Mouse (Mus musculus) liver, embryonic 13.5 days (tissue): ENCODE measurements at regions not wholly inside any gene's neighbourhood (a gene's known extent, or its start where the extent isn't known, plus 50 kb on each side); places are given as distances from the start of the nearest gene placed in this dataset.

ENCODE experiments used
- ATAC-seq: fragments of 200-750 bp; cut with Nextera tagmentation; 2 replicates; pipeline ENCODE4 v1.8.0; 2017; ENCODE audit warnings: low read depth, mild to moderate bottlenecking, moderate number of reproducible peaks, moderate library complexity
- DNase-seq: peaks from one replicate; pipeline ENCODE4 v3.0.0; 2022
- H3K27ac ChIP-seq: fragments of 300-500 bp; sonication (generic); 2 replicates; pipeline ENCODE4 v1.5.1; 2015; ENCODE audit warnings: moderate library complexity, mild to moderate bottlenecking, inconsistent platforms
- H3K27me3 ChIP-seq: fragments of 300-500 bp; sonication (generic); 2 replicates; pipeline ENCODE4 v1.6.1; 2015; ENCODE audit warnings: mild to moderate bottlenecking, inconsistent platforms
- H3K36me3 ChIP-seq: fragments of 300-500 bp; sonication (generic); 2 replicates; pipeline ENCODE4 v1.6.1; 2015; ENCODE audit warnings: mild to moderate bottlenecking, inconsistent platforms
- H3K4me1 ChIP-seq: fragments of 300-500 bp; sonication (generic); replicated peaks from 2 replicates; pipeline ENCODE4 v1.6.1; 2015; ENCODE audit warnings: inconsistent platforms
- H3K4me2 ChIP-seq: fragments of 300-500 bp; sonication (generic); 2 replicates; pipeline ENCODE4 v1.6.1; 2015; ENCODE audit warnings: inconsistent platforms, mild to moderate bottlenecking, moderate library complexity
- H3K4me3 ChIP-seq: fragments of 300-500 bp; sonication (generic); replicated peaks from 2 replicates; pipeline ENCODE4 v1.5.1; 2015; ENCODE audit warnings: mild to moderate bottlenecking, inconsistent platforms
- H3K9ac ChIP-seq: fragments of 300-500 bp; sonication (generic); 2 replicates; pipeline ENCODE4 v1.6.1; 2015; ENCODE audit warnings: mild to moderate bottlenecking, inconsistent platforms
- H3K9me3 ChIP-seq: fragments of 300-500 bp; sonication (generic); replicated peaks from 2 replicates; pipeline ENCODE4 v1.6.1; 2016; ENCODE audit warnings: inconsistent platforms
- WGBS: fragments of 180-500 bp; shearing (Covaris S2); methylation state at CpG from one replicate; pipeline ENCODE4 v1.1.7; 2015; ENCODE audit not compliant: insufficient replicate concordance; 5-methylcytosine and 5-hydroxymethylcytosine counted together

DNA sequence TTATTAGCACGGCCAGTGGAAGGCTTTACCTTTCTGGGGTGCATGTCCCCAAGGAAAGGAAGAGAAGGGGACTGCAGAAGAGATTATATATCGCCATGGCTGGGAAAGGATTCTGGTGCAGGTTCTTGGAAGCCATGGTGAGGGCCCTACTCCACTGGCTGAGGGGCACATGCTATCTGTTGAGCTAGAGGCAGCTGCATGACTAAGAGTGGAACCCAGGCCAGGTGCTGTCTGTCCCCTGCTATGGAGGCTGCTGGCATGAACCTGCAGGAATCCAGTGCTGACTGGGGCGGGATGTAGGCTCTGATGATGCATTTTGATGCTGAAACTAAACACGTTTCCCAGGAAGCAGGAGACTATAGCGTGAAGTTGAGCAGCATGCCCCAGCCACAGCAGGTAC is 77.9 kb downstream of the Sik1 start:
- DNase-seq (no peak), ATAC-seq (no peak)
- Histone ChIP-seq H3K4me1 (peaks cover 9% of the 10 kb centered on the region), H3K4me3 (no peak overlapping the region), H3K27me3 (no peaks in the 10 kb centered on the region), H3K36me3 (no peaks in the 10 kb centered on the region), H3K9ac (no peak overlapping the region), H3K27ac (no peak overlapping the region), H3K9me3 (0 out of 2 replicates have a peak, but pooled peaks cover 4% of the 10 kb centered on the region), H3K4me2 (no peak overlapping the region)
- WGBS, result 43% methylated on average over 5 of the region's 5 CpGs

GRCm38 (mm10) chr17:31779466-31779865 is 76.1 kb downstream of the Sik1 start:
- no peak overlapping the region for H3K27ac ChIP-seq

GRCm38 (mm10) chr17:31782251-31782650 is 73.4 kb downstream of the Sik1 start:
- H3K27ac ChIP-seq, result no peak overlapping the region
- no peak overlapping the region for H3K4me2 ChIP-seq
- ATAC-seq (no peak), DNase-seq (no peak)
- no peaks in the 10 kb centered on the region for H3K36me3 ChIP-seq
- H3K9ac ChIP-seq, result no peak overlapping the region
- 75% methylated on average over 6 of the region's 6 CpGs for WGBS
- no peak overlapping the region for H3K4me3 ChIP-seq
- no peaks in the 10 kb centered on the region for H3K9me3 ChIP-seq
- peaks cover 9% of the 10 kb centered on the region for H3K4me1 ChIP-seq
- no peaks in the 10 kb centered on the region for H3K27me3 ChIP-seq

More at GRCm38 (mm10) chr17:31779466-31779865, 76.1 kb downstream of the Sik1 start:
- Histone ChIP-seq H3K36me3 (no peaks in the 10 kb centered on the region), H3K27me3 (no peaks in the 10 kb centered on the region), H3K9ac (no peak overlapping the region), H3K4me2 (no peak overlapping the region), H3K4me1 (peaks cover 9% of the 10 kb centered on the region), H3K9me3 (no peaks in the 10 kb centered on the region), H3K4me3 (no peak overlapping the region)
- ATAC-seq, result no peak
- DNase-seq, result no peak
- WGBS, result 68% methylated on average over 3 of the region's 3 CpGs

- H3K4me1 ChIP-seq, result peaks cover under 1% of the 10 kb centered on the region; the same call in 1 of the 2 replicates
- H3K36me3 ChIP-seq, result no peaks in the 10 kb centered on the region
- no peaks in the 10 kb centered on the region for H3K27me3 ChIP-seq
- no peak overlapping the region for H3K9ac ChIP-seq
- H3K9me3 ChIP-seq, result no peaks in the 10 kb centered on the region
- no peak overlapping the region for H3K4me2 ChIP-seq
- no peak overlapping the region for H3K27ac ChIP-seq
- ATAC-seq (no peak), DNase-seq (no peak)
- WGBS, result 81% methylated on average over 5 of the region's 5 CpGs
- no peak overlapping the region for H3K4me3 ChIP-seq
Measured at GRCm38 (mm10) chr17:31783071-31783470, 72.5 kb downstream of the Sik1 start.

DNA sequence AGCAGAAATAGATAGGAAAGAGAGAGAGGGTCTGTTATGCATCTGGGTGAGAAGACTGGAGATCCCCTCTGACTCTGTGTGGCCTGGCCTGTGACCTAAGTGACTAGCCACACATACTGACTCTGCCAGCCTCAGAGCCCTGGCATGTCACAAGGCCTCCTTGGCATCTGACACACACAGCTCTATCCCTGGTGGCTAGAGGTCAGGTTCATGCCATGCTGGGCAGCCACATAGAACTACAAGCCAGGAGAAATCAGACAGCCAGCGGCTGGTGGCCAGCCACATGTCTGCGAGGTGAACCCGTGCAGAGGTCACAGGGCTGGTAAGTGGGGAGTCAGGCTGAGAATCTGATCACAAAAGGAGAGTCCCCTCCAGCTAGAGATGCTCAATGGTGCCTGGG is 67.3 kb downstream of the Sik1 start:
- DNase-seq, result no peak
- WGBS, result 75% methylated on average over 3 of the region's 3 CpGs
- no peaks in the 10 kb centered on the region for H3K9me3 ChIP-seq
- no peak for ATAC-seq
- H3K4me3 ChIP-seq, result no peak overlapping the region
- peaks cover 17% of the 10 kb centered on the region for H3K4me1 ChIP-seq
- H3K4me2 ChIP-seq, result no peak overlapping the region
- H3K27me3 ChIP-seq, result no peaks in the 10 kb centered on the region
- no peaks in the 10 kb centered on the region for H3K36me3 ChIP-seq
- no peak overlapping the region for H3K9ac ChIP-seq
- no peak overlapping the region for H3K27ac ChIP-seq

GRCm38 (mm10) chr17:31789068-31789583 is 66.5 kb downstream of the Sik1 start:
- Histone ChIP-seq H3K4me3 (no peak overlapping the region), H3K27me3 (no peaks in the 10 kb centered on the region), H3K4me1 (peaks cover 17% of the 10 kb centered on the region), H3K27ac (no peak overlapping the region), H3K36me3 (no peaks in the 10 kb centered on the region), H3K9ac (no peak overlapping the region), H3K4me2 (no peak overlapping the region), H3K9me3 (no peaks in the 10 kb centered on the region)
- WGBS, result 20% methylated on average over 9 of the region's 9 CpGs
- no peak for DNase-seq
- ATAC-seq, result no peak

- Histone ChIP-seq H3K36me3 (no peaks in the 10 kb centered on the region), H3K4me1 (peaks cover 17% of the 10 kb centered on the region), H3K9ac (no peak overlapping the region), H3K4me2 (no peak overlapping the region), H3K27ac (no peak overlapping the region), H3K27me3 (no peaks in the 10 kb centered on the region), H3K9me3 (no peaks in the 10 kb centered on the region), H3K4me3 (no peak overlapping the region)
- DNase-seq (no peak), ATAC-seq (no peak)
- WGBS, result 28% methylated on average over 5 of the region's 5 CpGs
Measured at GRCm38 (mm10) chr17:31789906-31790279, 65.7 kb downstream of the Sik1 start.

DNA sequence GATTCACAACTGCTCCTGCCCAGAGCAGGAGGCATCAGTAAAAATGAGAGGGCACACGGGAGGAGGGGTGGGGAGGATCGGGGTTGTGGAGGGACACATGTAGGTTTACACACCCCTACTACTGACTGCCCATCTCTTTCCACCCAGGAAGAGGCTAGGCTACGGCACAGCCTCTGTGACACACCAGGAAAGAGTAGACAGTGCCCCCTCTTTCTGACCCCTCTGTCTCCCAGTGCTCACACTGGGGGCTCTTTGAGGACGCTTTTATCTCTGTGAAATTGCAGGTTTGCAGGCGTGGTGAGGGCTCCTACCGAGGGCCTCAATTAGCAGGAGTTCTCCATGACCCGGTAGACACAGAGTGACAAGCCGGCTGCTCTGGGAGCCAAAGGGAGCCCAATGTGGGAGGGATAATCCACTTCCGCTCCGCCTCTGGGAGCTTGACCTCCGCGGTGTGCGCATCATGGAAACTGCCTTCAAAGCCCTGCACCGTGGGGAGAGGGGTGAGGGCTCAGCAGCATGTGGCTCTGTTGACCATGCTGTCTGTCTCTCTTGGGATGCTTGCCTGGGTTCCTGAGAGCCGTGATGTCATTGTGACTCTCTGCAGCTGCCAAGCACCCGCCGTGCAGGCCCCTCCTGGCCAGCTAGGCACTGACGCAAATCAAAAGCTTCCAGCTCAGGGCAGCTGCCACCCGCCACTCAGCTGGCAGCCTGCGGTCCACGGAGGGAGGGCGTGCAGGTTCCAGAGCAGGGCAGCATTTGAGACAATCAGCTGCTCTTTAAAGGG is 65.1 kb downstream of the Sik1 start:
- Histone ChIP-seq H3K27ac (no peak overlapping the region), H3K27me3 (no peaks in the 10 kb centered on the region), H3K4me3 (no peak overlapping the region), H3K9me3 (no peaks in the 10 kb centered on the region), H3K4me1 (peaks cover 17% of the 10 kb centered on the region), H3K4me2 (no peak overlapping the region), H3K36me3 (no peaks in the 10 kb centered on the region), H3K9ac (no peak overlapping the region)
- peak; percentile 36; the same call in 1 of the 2 replicates for ATAC-seq
- 30% methylated on average over 22 of the region's 22 CpGs for WGBS
- no peak for DNase-seq

DNA sequence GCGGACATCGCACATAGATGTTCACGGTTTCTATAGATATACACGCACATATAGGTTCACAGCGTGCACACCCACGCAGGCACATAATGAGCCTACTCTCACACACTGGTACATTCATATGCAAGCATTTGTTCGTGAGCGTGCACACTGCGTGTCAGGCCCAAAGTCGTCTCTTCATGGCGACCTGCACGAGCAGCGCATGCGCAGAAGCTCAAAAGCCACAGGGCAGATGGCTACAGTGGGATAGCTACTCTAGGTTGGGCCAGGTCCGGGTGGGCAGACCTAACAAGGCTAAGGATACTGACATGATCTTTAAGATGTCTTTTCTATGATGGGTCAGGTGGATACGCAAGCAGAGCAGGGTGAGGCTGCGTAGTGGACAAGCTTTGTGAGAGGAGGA is 63.9 kb downstream of the Sik1 start:
- Histone ChIP-seq H3K4me2 (no peak overlapping the region), H3K36me3 (no peaks in the 10 kb centered on the region), H3K4me1 (peaks cover 17% of the 10 kb centered on the region), H3K9ac (no peak overlapping the region), H3K27ac (no peak overlapping the region), H3K9me3 (no peaks in the 10 kb centered on the region), H3K27me3 (no peaks in the 10 kb centered on the region), H3K4me3 (no peak overlapping the region)
- 86% methylated on average over 17 of the region's 17 CpGs for WGBS
- no peak for DNase-seq
- ATAC-seq, result no peak

GRCm38 (mm10) chr17:31793040-31793439 is 62.6 kb downstream of the Sik1 start:
- no peaks in the 10 kb centered on the region for H3K36me3 ChIP-seq
- H3K4me3 ChIP-seq, result no peak overlapping the region
- H3K27me3 ChIP-seq, result no peaks in the 10 kb centered on the region
- no peak overlapping the region for H3K9ac ChIP-seq
- no peak for ATAC-seq
- no peak overlapping the region for H3K27ac ChIP-seq
- H3K9me3 ChIP-seq, result no peaks in the 10 kb centered on the region
- WGBS, result 70% methylated on average over 5 of the region's 5 CpGs
- H3K4me1 ChIP-seq, result peaks cover 17% of the 10 kb centered on the region
- H3K4me2 ChIP-seq, result no peak overlapping the region
- no peak for DNase-seq

DNA sequence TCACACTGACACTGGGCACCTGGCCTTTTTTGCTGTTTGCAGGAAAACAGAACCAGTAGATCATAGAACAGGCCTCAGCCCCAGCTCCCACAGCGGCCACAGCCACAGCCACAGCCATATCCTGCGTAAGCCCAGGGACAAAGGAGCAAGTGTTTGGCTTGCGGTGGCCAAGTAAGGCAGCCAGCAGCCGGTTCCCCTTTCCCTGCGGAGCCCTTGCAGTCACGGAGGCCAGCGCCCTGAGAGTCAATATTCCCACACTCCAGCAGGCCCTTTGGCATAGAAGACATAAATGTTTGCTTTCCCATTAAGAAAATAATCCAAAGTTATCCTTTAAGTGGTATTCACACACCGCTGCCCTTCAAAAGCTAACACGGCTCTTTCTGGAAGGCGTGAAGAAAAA is 62.1 kb downstream of the Sik1 start:
- no peak for DNase-seq
- H3K4me3 ChIP-seq, result no peak overlapping the region
- peaks cover 17% of the 10 kb centered on the region for H3K4me1 ChIP-seq
- no peak overlapping the region for H3K9ac ChIP-seq
- no peak overlapping the region for H3K4me2 ChIP-seq
- ATAC-seq, result no peak
- WGBS, result 45% methylated on average over 10 of the region's 10 CpGs
- H3K27ac ChIP-seq, result no peak overlapping the region
- no peaks in the 10 kb centered on the region for H3K27me3 ChIP-seq
- no peaks in the 10 kb centered on the region for H3K9me3 ChIP-seq
- no peaks in the 10 kb centered on the region for H3K36me3 ChIP-seq

- H3K27ac ChIP-seq, result no peak overlapping the region
- H3K27me3 ChIP-seq, result no peaks in the 10 kb centered on the region
- WGBS, result 57% methylated on average over 4 of the region's 4 CpGs
Measured at GRCm38 (mm10) chr17:31793964-31794363, 61.6 kb downstream of the Sik1 start.

More at GRCm38 (mm10) chr17:31793964-31794363, 61.6 kb downstream of the Sik1 start:
- Histone ChIP-seq H3K4me1 (peaks cover 16% of the 10 kb centered on the region), H3K9me3 (no peaks in the 10 kb centered on the region), H3K4me2 (no peak overlapping the region), H3K36me3 (no peaks in the 10 kb centered on the region), H3K9ac (no peak overlapping the region), H3K4me3 (no peak overlapping the region)
- DNase-seq, result no peak
- ATAC-seq, result no peak
